Mouse (Mus musculus) embryonic facial prominence, embryonic 15.5 days (tissue): ENCODE results near the gene Ina. TPM values are rescaled to one million over a fixed set of nuclear protein-coding genes. Genes with fewer than 3 reads are reported as not detected.
"Not testable (repeated sequence)": the region's sequence is repeated elsewhere in the genome, so short reads cannot be mapped to it uniquely, and the experiment has no call there.

ENCODE experiments used
- ATAC-seq: fragments of 200-750 bp; cut with Nextera tagmentation; 2 replicates; pipeline ENCODE4 v1.8.0; 2017; ENCODE audit warnings: low read depth, moderate TSS enrichment; ENCODE audit not compliant: insufficient number of reproducible peaks, low FRiP score, low TSS enrichment
- H3K27ac ChIP-seq: fragments of 300-500 bp; sonication (generic); replicated peaks from 2 replicates; pipeline ENCODE4 v1.5.1; 2015; ENCODE audit warnings: mild to moderate bottlenecking, inconsistent platforms
- H3K27me3 ChIP-seq: fragments of 300-500 bp; sonication (generic); 2 replicates; pipeline ENCODE4 v1.6.1; 2015; ENCODE audit warnings: inconsistent platforms
- H3K36me3 ChIP-seq: fragments of 300-500 bp; sonication (generic); 2 replicates; pipeline ENCODE4 v1.6.1; 2015; ENCODE audit warnings: mild to moderate bottlenecking, inconsistent platforms
- H3K4me1 ChIP-seq: fragments of 300-500 bp; sonication (generic); 2 replicates; pipeline ENCODE4 v1.6.1; 2015; ENCODE audit warnings: inconsistent platforms
- H3K4me2 ChIP-seq: fragments of 300-500 bp; sonication (generic); replicated peaks from 2 replicates; pipeline ENCODE4 v1.6.1; 2015; ENCODE audit warnings: mild to moderate bottlenecking, inconsistent platforms
- H3K4me3 ChIP-seq: fragments of 300-500 bp; sonication (generic); replicated peaks from 2 replicates; pipeline ENCODE4 v1.5.1; 2015; ENCODE audit warnings: mild to moderate bottlenecking, inconsistent platforms
- H3K9ac ChIP-seq: fragments of 300-500 bp; sonication (generic); 2 replicates; pipeline ENCODE4 v1.6.1; 2015; ENCODE audit warnings: inconsistent platforms
- H3K9me3 ChIP-seq: fragments of 300-500 bp; sonication (generic); replicated peaks from 2 replicates; pipeline ENCODE4 v1.6.1; 2016; ENCODE audit warnings: inconsistent platforms
- WGBS: fragments of 180-500 bp; shearing (Covaris S2); methylation state at CpG from one replicate; pipeline ENCODE4 v1.1.7; 2015; 5-methylcytosine and 5-hydroxymethylcytosine counted together
- polyA plus RNA-seq: library from polyadenylated mRNA; unstranded; fragments of >200 nt; fragmentation: Nextera tagmentation; extraction: Ambion mirVana; gene quantifications from 2 replicates; pipeline ENCODE4 v1.2.1, GENCODE M21; 2015

Ina gene
- polyA plus RNA-seq, 1 experiment from 2014 or later, result 7.6 TPM

GRCm38 (mm10) chr19:46987646-46988045 lies 26.9 kb upstream of the Ina start:
- ATAC-seq, result no peak
- no peak overlapping the region for H3K9ac ChIP-seq
- peaks cover 12% of the 10 kb centered on the region; the same call in 1 of the 2 replicates for H3K4me1 ChIP-seq
- H3K36me3 ChIP-seq, result no peaks in the 10 kb centered on the region
- H3K27ac ChIP-seq, result no peak overlapping the region
- H3K9me3 ChIP-seq, result no peaks in the 10 kb centered on the region
- no peak overlapping the region for H3K4me3 ChIP-seq
- no peak overlapping the region for H3K4me2 ChIP-seq
- 68% methylated on average over 6 of the region's 6 CpGs for WGBS
- H3K27me3 ChIP-seq, result no peaks in the 10 kb centered on the region

GRCm38 (mm10) chr19:46988231-46989087 lies 26.0 kb upstream of the Ina start:
- 59% methylated on average over 16 of the region's 16 CpGs for WGBS
- H3K27me3 ChIP-seq, result no peaks in the 10 kb centered on the region
- no peaks in the 10 kb centered on the region for H3K9me3 ChIP-seq
- no peaks in the 10 kb centered on the region for H3K36me3 ChIP-seq
- no peak overlapping the region for H3K27ac ChIP-seq
- ATAC-seq, result peak; percentile 49; the same call in 1 of the 2 replicates
- H3K4me3 ChIP-seq, result no peak overlapping the region
- H3K4me1 ChIP-seq, result peaks cover 9% of the 10 kb centered on the region; the same call in 1 of the 2 replicates
- H3K4me2 ChIP-seq, result no peak overlapping the region
- H3K9ac ChIP-seq, result no peak overlapping the region

- H3K9me3 ChIP-seq, result no peaks in the 10 kb centered on the region
- H3K4me3 ChIP-seq, result no peak overlapping the region
- no peak for ATAC-seq
- H3K27me3 ChIP-seq, result no peaks in the 10 kb centered on the region
- WGBS, result 65% methylated on average over 20 of the region's 20 CpGs
- no peaks in the 10 kb centered on the region for H3K36me3 ChIP-seq
- H3K9ac ChIP-seq, result no peak overlapping the region
- H3K4me1 ChIP-seq, result 0 out of 2 replicates have a peak, but pooled peaks cover 3% of the 10 kb centered on the region
- no peak overlapping the region for H3K27ac ChIP-seq
- H3K4me2 ChIP-seq, result no peak overlapping the region
Measured at GRCm38 (mm10) chr19:46989479-46990152, 24.9 kb upstream of the Ina start.

- Histone ChIP-seq H3K36me3 (no peaks in the 10 kb centered on the region), H3K4me2 (no peak overlapping the region), H3K4me3 (no peak overlapping the region), H3K9ac (no peak overlapping the region), H3K27ac (no peak overlapping the region), H3K27me3 (no peaks in the 10 kb centered on the region), H3K9me3 (no peaks in the 10 kb centered on the region), H3K4me1 (0 out of 2 replicates have a peak, but pooled peaks cover 3% of the 10 kb centered on the region)
- 80% methylated on average over 3 of the region's 3 CpGs for WGBS
- ATAC-seq, result no peak
Measured at GRCm38 (mm10) chr19:46990153-46990518, 24.4 kb upstream of the Ina start.

- H3K27me3 ChIP-seq, H3K9me3 ChIP-seq, H3K4me3 ChIP-seq, H3K9ac ChIP-seq, H3K4me2 ChIP-seq, ATAC-seq, H3K4me1 ChIP-seq, H3K36me3 ChIP-seq, H3K27ac ChIP-seq: not testable (repeated sequence)
- WGBS, result 74% methylated on average over 8 of the region's 8 CpGs
Measured at GRCm38 (mm10) chr19:46990625-46991024, 23.9 kb upstream of the Ina start.

- H3K4me1 ChIP-seq, result 0 out of 2 replicates have a peak, but pooled peaks cover 3% of the 10 kb centered on the region
- no peak overlapping the region for H3K27ac ChIP-seq
- no peaks in the 10 kb centered on the region for H3K9me3 ChIP-seq
- ATAC-seq, result no peak
- no peaks in the 10 kb centered on the region for H3K27me3 ChIP-seq
- no peak overlapping the region for H3K4me2 ChIP-seq
- H3K36me3 ChIP-seq, result no peaks in the 10 kb centered on the region
- H3K9ac ChIP-seq, result no peak overlapping the region
- no peak overlapping the region for H3K4me3 ChIP-seq
- WGBS, result 8% methylated on average over 5 of the region's 5 CpGs
Measured at GRCm38 (mm10) chr19:46991145-46991544, 23.4 kb upstream of the Ina start.

- not testable (repeated sequence) for H3K4me1 ChIP-seq, H3K27ac ChIP-seq, ATAC-seq, H3K36me3 ChIP-seq, H3K4me2 ChIP-seq, H3K9ac ChIP-seq, H3K27me3 ChIP-seq, H3K4me3 ChIP-seq, H3K9me3 ChIP-seq
- WGBS, result 64% methylated on average over 4 of the region's 4 CpGs
Measured at GRCm38 (mm10) chr19:46992329-46992728, 22.2 kb upstream of the Ina start.

- WGBS, result 82% methylated on average over 9 of the region's 9 CpGs
- Histone ChIP-seq H3K4me2 (no peak overlapping the region), H3K4me1 (no peaks in the 10 kb centered on the region), H3K9me3 (no peaks in the 10 kb centered on the region), H3K4me3 (no peak overlapping the region), H3K36me3 (no peaks in the 10 kb centered on the region), H3K9ac (no peak overlapping the region), H3K27me3 (no peaks in the 10 kb centered on the region), H3K27ac (no peak overlapping the region)
- ATAC-seq, result no peak
Measured at GRCm38 (mm10) chr19:46996095-46996494, 18.4 kb upstream of the Ina start.

- ATAC-seq, result no peak
- H3K4me1 ChIP-seq, result no peaks in the 10 kb centered on the region
- 61% methylated on average over 8 of the region's 8 CpGs for WGBS
- no peak overlapping the region for H3K9ac ChIP-seq
- H3K27ac ChIP-seq, result no peak overlapping the region
- no peak overlapping the region for H3K4me2 ChIP-seq
- no peaks in the 10 kb centered on the region for H3K27me3 ChIP-seq
- H3K36me3 ChIP-seq, result no peaks in the 10 kb centered on the region
- no peaks in the 10 kb centered on the region for H3K9me3 ChIP-seq
- H3K4me3 ChIP-seq, result no peak overlapping the region
Measured at GRCm38 (mm10) chr19:46998168-46998870, 16.2 kb upstream of the Ina start.

- Histone ChIP-seq H3K9ac (no peak overlapping the region), H3K9me3 (no peaks in the 10 kb centered on the region), H3K27me3 (no peaks in the 10 kb centered on the region), H3K4me3 (no peak overlapping the region), H3K27ac (no peak overlapping the region), H3K36me3 (no peaks in the 10 kb centered on the region), H3K4me1 (no peaks in the 10 kb centered on the region), H3K4me2 (no peak overlapping the region)
- no peak for ATAC-seq
- 83% methylated on average over 4 of the region's 4 CpGs for WGBS
Measured at GRCm38 (mm10) chr19:46998953-46999352, 15.5 kb upstream of the Ina start.

- Histone ChIP-seq H3K36me3 (no peaks in the 10 kb centered on the region), H3K4me3 (no peak overlapping the region), H3K9me3 (no peaks in the 10 kb centered on the region), H3K27me3 (no peaks in the 10 kb centered on the region), H3K9ac (no peak overlapping the region), H3K4me1 (no peaks in the 10 kb centered on the region), H3K4me2 (no peak overlapping the region), H3K27ac (no peak overlapping the region)
- WGBS, result 88% methylated on average over 6 of the region's 6 CpGs
- ATAC-seq, result no peak
Measured at GRCm38 (mm10) chr19:46999753-47000152, 14.7 kb upstream of the Ina start.
